Mouse (Mus musculus): ENCODE measurements around the gene D630045J12Rik. TPM values are rescaled to one million over a fixed set of nuclear protein-coding genes. Genes with fewer than 3 reads are reported as not detected.

D630045J12Rik gene
- polyA plus RNA-seq, 1 experiment from 2014 or later = 8.2 TPM

GRCm38 (mm10) chr6:38145463-38146065 is 108.2 kb downstream of the D630045J12Rik start:
- H3K36me3 ChIP-seq = peaks cover 57% of the 10 kb centered on the region
- 69% methylated on average over 8 of the region's 8 CpGs for WGBS
- H3K4me3 ChIP-seq = no peak overlapping the region
- peaks cover 35% of the 10 kb centered on the region for H3K4me1 ChIP-seq
- ATAC-seq (ENCODE audit: low FRiP score, low read depth) = no peak
- no peaks in the 10 kb centered on the region for H3K27me3 ChIP-seq
- no peak overlapping the region for H3K4me2 ChIP-seq (replicated peaks)
- H3K9ac ChIP-seq = no peak overlapping the region
- no peaks in the 10 kb centered on the region for H3K9me3 ChIP-seq
- H3K27ac ChIP-seq = peak overlapping the region; percentile 91

- peak; percentile 80 for ATAC-seq (ENCODE audit: low FRiP score, low read depth)
- H3K36me3 ChIP-seq = peaks cover 60% of the 10 kb centered on the region
- no peaks in the 10 kb centered on the region for H3K9me3 ChIP-seq
- peak overlapping the region; percentile 41 for H3K4me2 ChIP-seq (replicated peaks)
- H3K27me3 ChIP-seq = no peaks in the 10 kb centered on the region
- peaks cover 28% of the 10 kb centered on the region for H3K4me1 ChIP-seq
- no peak overlapping the region for H3K4me3 ChIP-seq
- peak overlapping the region; percentile 91 for H3K27ac ChIP-seq
- no peak overlapping the region for H3K9ac ChIP-seq
- WGBS = 41% methylated on average over 9 of the region's 9 CpGs
Measured at GRCm38 (mm10) chr6:38144161-38144998, 109.4 kb downstream of the D630045J12Rik start.

- WGBS = 88% methylated on average over 9 of the region's 9 CpGs
- H3K4me3 ChIP-seq = no peak overlapping the region
- peaks cover 53% of the 10 kb centered on the region for H3K36me3 ChIP-seq
- H3K9ac ChIP-seq = no peak overlapping the region
- no peaks in the 10 kb centered on the region for H3K27me3 ChIP-seq
- no peak for ATAC-seq (ENCODE audit: low FRiP score, low read depth)
- no peak overlapping the region for H3K4me2 ChIP-seq (replicated peaks)
- peaks cover 20% of the 10 kb centered on the region for H3K4me1 ChIP-seq
- H3K27ac ChIP-seq = no peak overlapping the region
- no peaks in the 10 kb centered on the region for H3K9me3 ChIP-seq
Measured at GRCm38 (mm10) chr6:38140402-38140801, 113.4 kb downstream of the D630045J12Rik start.

GRCm38 (mm10) chr6:38139086-38139485 is 114.7 kb downstream of the D630045J12Rik start:
- no peaks in the 10 kb centered on the region for H3K9me3 ChIP-seq
- no peak overlapping the region for H3K27ac ChIP-seq
- no peak overlapping the region for H3K4me2 ChIP-seq (replicated peaks)
- no peak for ATAC-seq (ENCODE audit: low FRiP score, low read depth)
- H3K36me3 ChIP-seq = peaks cover 61% of the 10 kb centered on the region
- no peaks in the 10 kb centered on the region for H3K27me3 ChIP-seq
- H3K4me1 ChIP-seq = peaks cover 8% of the 10 kb centered on the region
- H3K9ac ChIP-seq = no peak overlapping the region
- WGBS = 87% methylated on average over 3 of the region's 3 CpGs
- H3K4me3 ChIP-seq = no peak overlapping the region

- Histone ChIP-seq H3K4me1 (peaks cover 3% of the 10 kb centered on the region; the same call in 1 of the 2 replicates), H3K27me3 (no peaks in the 10 kb centered on the region), H3K4me3 (no peak overlapping the region), H3K9ac (no peak overlapping the region), H3K9me3 (no peaks in the 10 kb centered on the region), H3K36me3 (peaks cover 65% of the 10 kb centered on the region), H3K4me2 (replicated peaks) (no peak overlapping the region), H3K27ac (no peak overlapping the region)
- WGBS = 87% methylated on average over 8 of the region's 8 CpGs
- no peak; the same call in 1 of the 2 replicates for ATAC-seq (ENCODE audit: low FRiP score, low read depth)
Measured at GRCm38 (mm10) chr6:38134806-38135559, 118.8 kb downstream of the D630045J12Rik start.

- no peak overlapping the region for H3K4me3 ChIP-seq
- no peak overlapping the region for H3K27ac ChIP-seq
- no peak overlapping the region for H3K4me2 ChIP-seq (replicated peaks)
- no peak overlapping the region for H3K9ac ChIP-seq
- H3K36me3 ChIP-seq = peaks cover 69% of the 10 kb centered on the region
- no peak for ATAC-seq (ENCODE audit: low FRiP score, low read depth)
- WGBS = 85% methylated on average over 4 of the region's 4 CpGs
- H3K4me1 ChIP-seq = peaks cover 3% of the 10 kb centered on the region; the same call in 1 of the 2 replicates
- H3K9me3 ChIP-seq = no peaks in the 10 kb centered on the region
- H3K27me3 ChIP-seq = no peaks in the 10 kb centered on the region
Measured at GRCm38 (mm10) chr6:38131801-38132231, 122.0 kb downstream of the D630045J12Rik start.

GRCm38 (mm10) chr6:38129883-38130282 is 123.9 kb downstream of the D630045J12Rik start:
- no peak for ATAC-seq (ENCODE audit: low FRiP score, low read depth)
- Histone ChIP-seq H3K4me3 (no peak overlapping the region), H3K27ac (no peak overlapping the region), H3K9me3 (0 out of 2 replicates have a peak, but pooled peaks cover 4% of the 10 kb centered on the region), H3K4me2 (replicated peaks) (no peak overlapping the region), H3K36me3 (peaks cover 70% of the 10 kb centered on the region), H3K27me3 (no peaks in the 10 kb centered on the region), H3K9ac (no peak overlapping the region), H3K4me1 (peaks cover 3% of the 10 kb centered on the region; the same call in 1 of the 2 replicates)
- 95% methylated on average over 5 of the region's 5 CpGs for WGBS

GRCm38 (mm10) chr6:38128115-38128514 is 125.7 kb downstream of the D630045J12Rik start:
- Histone ChIP-seq H3K9me3 (0 out of 2 replicates have a peak, but pooled peaks cover 4% of the 10 kb centered on the region), H3K36me3 (peaks cover 65% of the 10 kb centered on the region), H3K9ac (no peak overlapping the region), H3K4me2 (replicated peaks) (no peak overlapping the region), H3K4me1 (peaks cover 17% of the 10 kb centered on the region), H3K27me3 (no peaks in the 10 kb centered on the region), H3K27ac (no peak overlapping the region), H3K4me3 (no peak overlapping the region)
- WGBS = 85% methylated on average over 14 of the region's 14 CpGs
- no peak for ATAC-seq (ENCODE audit: low FRiP score, low read depth)

- H3K9ac ChIP-seq = no peak overlapping the region
- no peak overlapping the region for H3K4me3 ChIP-seq
- 93% methylated on average over 3 of the region's 3 CpGs for WGBS
- ATAC-seq (ENCODE audit: low FRiP score, low read depth) = no peak
- H3K27ac ChIP-seq = no peak overlapping the region
- H3K4me2 ChIP-seq (replicated peaks) = no peak overlapping the region
- no peaks in the 10 kb centered on the region for H3K27me3 ChIP-seq
- H3K9me3 ChIP-seq = 0 out of 2 replicates have a peak, but pooled peaks cover 4% of the 10 kb centered on the region
- peaks cover 15% of the 10 kb centered on the region for H3K4me1 ChIP-seq
- H3K36me3 ChIP-seq = peaks cover 53% of the 10 kb centered on the region
Measured at GRCm38 (mm10) chr6:38125462-38125861, 128.3 kb downstream of the D630045J12Rik start.

GRCm38 (mm10) chr6:38124882-38125281 is 128.9 kb downstream of the D630045J12Rik start:
- H3K4me3 ChIP-seq = no peak overlapping the region
- no peak overlapping the region for H3K4me2 ChIP-seq (replicated peaks)
- H3K27ac ChIP-seq = no peak overlapping the region
- H3K9me3 ChIP-seq = 0 out of 2 replicates have a peak, but pooled peaks cover 4% of the 10 kb centered on the region
- WGBS = 92% methylated on average over 5 of the region's 5 CpGs
- H3K9ac ChIP-seq = no peak overlapping the region
- H3K4me1 ChIP-seq = peaks cover 15% of the 10 kb centered on the region
- ATAC-seq (ENCODE audit: low FRiP score, low read depth) = no peak
- H3K27me3 ChIP-seq = no peaks in the 10 kb centered on the region
- H3K36me3 ChIP-seq = peaks cover 47% of the 10 kb centered on the region

GRCm38 (mm10) chr6:38124207-38124835 is 129.5 kb downstream of the D630045J12Rik start, which contains the start of gene Atp6v0a4:
Gene Atp6v0a4 (minus strand): TSS chr6:38124586.
- peaks cover 41% of the 10 kb centered on the region for H3K36me3 ChIP-seq
- WGBS = 55% methylated on average over 7 of the region's 7 CpGs
- no peak within 1 kb of the TSS for H3K4me2 ChIP-seq (replicated peaks)
- 0 out of 2 replicates have a peak, but pooled peaks have one; percentile 10 for ATAC-seq (ENCODE audit: low FRiP score, low read depth)
- no peak within 1 kb of the TSS for H3K9ac ChIP-seq
- H3K27ac ChIP-seq = no peak within 1 kb of the TSS; the same call in 1 of the 2 replicates
- H3K9me3 ChIP-seq = 0 out of 2 replicates have a peak, but pooled peaks cover 4% of the 10 kb centered on the region
- H3K27me3 ChIP-seq = no peaks in the 10 kb centered on the region
- H3K4me1 ChIP-seq = peaks cover 15% of the 10 kb centered on the region
- no peak within 1 kb of the TSS for H3K4me3 ChIP-seq

Measured in limb, embryonic 13.5 days (tissue).